Mouse (Mus musculus) layer of hippocampus, adult 18-20 months (tissue): ENCODE measurements around the gene Sec22a. TPM values are rescaled to one million over a fixed set of nuclear protein-coding genes. Genes with fewer than 3 reads are reported as not detected.

ENCODE experiments used
- DNase-seq, 2 experiments: peaks; one replicate each; pipeline ENCODE4 v3.0.0; 2022; ENCODE audit warnings: low spot score in 2 of 2
- long read RNA-seq: library from polyadenylated mRNA; stranded (forward); transcript quantifications from one replicate; pipeline ENCODE4 v2.0.0, GENCODE M21; 2021
- total RNA-seq, 2 experiments: library from RNA; stranded (reverse); gene quantifications; 2 replicates each; pipeline ENCODE4 v1.2.3; 2021

Sec22a gene
- 10 to 100 TPM; 12.6 to 17.6 TPM for total RNA-seq
- long read RNA-seq, transcript Sec22a-201 (7 exons, 3,992 nt) = major isoform, 9 of 13 reads
- long read RNA-seq, partial matches to known transcripts = 2 of 13 reads
- long read RNA-seq, other reads (novel, unspliced or antisense) = 2 of 13 reads

GRCm38 (mm10) chr16:35363150-35364062, at the start of gene Sec22a:
TSS of gene Sec22a (minus strand) at chr16:35363918.
- peak; percentile 92 to 95 for DNase-seq

GRCm38 (mm10) chr16:35406706-35407105, 43.0 kb upstream of the Sec22a start:
- no peak for DNase-seq

- DNase-seq = no peak
These were observed 42.4 kb upstream of the Sec22a start for GRCm38 (mm10) chr16:35406166-35406565.

GRCm38 (mm10) chr16:35405348-35406080, 41.8 kb upstream of the Sec22a start:
- DNase-seq = peak in 1 of 2 experiments; percentile 38

GRCm38 (mm10) chr16:35404864-35405263, 41.1 kb upstream of the Sec22a start:
- DNase-seq = no peak

GRCm38 (mm10) chr16:35403891-35404290, 40.2 kb upstream of the Sec22a start:
- no peak for DNase-seq

- DNase-seq = peak; percentile 50 to 65
These were observed 39.6 kb upstream of the Sec22a start for GRCm38 (mm10) chr16:35403356-35403755.

- DNase-seq = no peak
These were observed 29.1 kb upstream of the Sec22a start for GRCm38 (mm10) chr16:35392813-35393212.

GRCm38 (mm10) chr16:35385654-35386053, 21.9 kb upstream of the Sec22a start:
- DNase-seq = no peak

- no peak for DNase-seq
These were observed 16.3 kb upstream of the Sec22a start for GRCm38 (mm10) chr16:35380048-35380447.

- no peak for DNase-seq
These were observed 15.6 kb upstream of the Sec22a start for GRCm38 (mm10) chr16:35379344-35379743.

- no peak for DNase-seq
These were observed 328 bp upstream of the Sec22a start for GRCm38 (mm10) chr16:35364063-35364428.

- DNase-seq = no peak
These were observed 1.5 kb downstream of the Sec22a start for GRCm38 (mm10) chr16:35362221-35362620.

GRCm38 (mm10) chr16:35360593-35360992, 3.1 kb downstream of the Sec22a start:
- peak in 1 of 2 experiments; percentile 46 for DNase-seq

- no peak for DNase-seq
These were observed 6.3 kb downstream of the Sec22a start for GRCm38 (mm10) chr16:35357449-35357848.

- DNase-seq = no peak
These were observed 33.3 kb downstream of the Sec22a start for GRCm38 (mm10) chr16:35330451-35330850.

- DNase-seq = no peak
These were observed 43.9 kb downstream of the Sec22a start for GRCm38 (mm10) chr16:35319773-35320172.

- peak in 1 of 2 experiments; percentile 59 for DNase-seq
These were observed 44.4 kb downstream of the Sec22a start for GRCm38 (mm10) chr16:35319335-35319734.

- DNase-seq = no peak
These were observed 45.3 kb downstream of the Sec22a start for GRCm38 (mm10) chr16:35318397-35318796.

- DNase-seq = no peak
These were observed 46.3 kb downstream of the Sec22a start for GRCm38 (mm10) chr16:35317460-35317859.

- DNase-seq = no peak
These were observed 46.9 kb downstream of the Sec22a start for GRCm38 (mm10) chr16:35316856-35317264.

- DNase-seq = no peak
These were observed 48.2 kb downstream of the Sec22a start for GRCm38 (mm10) chr16:35315496-35315895.
